Mouse (Mus musculus): ENCODE measurements around the gene Cd82. TPM values are rescaled to one million over a fixed set of nuclear protein-coding genes. Genes with fewer than 3 reads are reported as not detected.

Gene Cd82
- polyA plus RNA-seq (2014; fragmentation: Nextera tagmentation; extraction: Ambion mirVana), result 45.3 and 48.9 TPM in 2 replicates

- H3K27me3 ChIP-seq (ENCODE audit: control insufficient read depth, insufficient read depth, low read length), result no peaks in the 10 kb centered on the region
- H3K27ac ChIP-seq (ENCODE audit: low read length), result peak within 1 kb of the TSS; percentile 93
- H3K4me3 ChIP-seq (ENCODE audit: low read depth, low read length), result peak within 1 kb of the TSS; percentile 53
- H3K9me3 ChIP-seq (ENCODE audit: control insufficient read depth, low read depth, low read length), result no peaks in the 10 kb centered on the region
- peak within 1 kb of the TSS; percentile 93 for H3K4me2 ChIP-seq (replicated peaks; ENCODE audit: low read depth, low read length)
- peak within 1 kb of the TSS; percentile 56; the same call in 1 of the 2 replicates for H3K9ac ChIP-seq (replicated peaks; ENCODE audit: low read depth, low read length)
- 3% methylated on average over 20 of the region's 20 CpGs for WGBS
- H3K4me1 ChIP-seq (ENCODE audit: control insufficient read depth, insufficient read depth, low read length), result peaks cover 25% of the 10 kb centered on the region
- no peaks in the 10 kb centered on the region for H3K36me3 ChIP-seq (ENCODE audit: control insufficient read depth, insufficient read depth, low read length)
- ATAC-seq (ENCODE audit: insufficient number of reproducible peaks, insufficient read depth, low FRiP score, low read depth), result peak; percentile 92
Observed at GRCm38 (mm10) chr2:93462760-93463159, at the start of gene Cd82. Gene Cd82, minus strand, starts transcription at chr2:93463140.

GRCm38 (mm10) chr2:93512130-93512529 lies 49.2 kb upstream of the Cd82 start:
- Histone ChIP-seq H3K4me2 (replicated peaks; ENCODE audit: low read depth, low read length) (no peak overlapping the region), H3K9ac (replicated peaks; ENCODE audit: low read depth, low read length) (no peak overlapping the region), H3K27me3 (ENCODE audit: control insufficient read depth, insufficient read depth, low read length) (no peaks in the 10 kb centered on the region), H3K4me3 (ENCODE audit: low read depth, low read length) (no peak overlapping the region), H3K9me3 (ENCODE audit: control insufficient read depth, low read depth, low read length) (no peaks in the 10 kb centered on the region), H3K4me1 (ENCODE audit: control insufficient read depth, insufficient read depth, low read length) (no peaks in the 10 kb centered on the region), H3K36me3 (ENCODE audit: control insufficient read depth, insufficient read depth, low read length) (no peaks in the 10 kb centered on the region), H3K27ac (ENCODE audit: low read length) (no peak overlapping the region)
- 60% methylated on average over 7 of the region's 7 CpGs for whole genome bisulfite sequencing
- ATAC-seq (ENCODE audit: insufficient number of reproducible peaks, insufficient read depth, low FRiP score, low read depth), result no peak

GRCm38 (mm10) chr2:93510839-93511238 lies 47.9 kb upstream of the Cd82 start:
- Histone ChIP-seq H3K9me3 (ENCODE audit: control insufficient read depth, low read depth, low read length) (no peaks in the 10 kb centered on the region), H3K9ac (replicated peaks; ENCODE audit: low read depth, low read length) (no peak overlapping the region), H3K4me2 (replicated peaks; ENCODE audit: low read depth, low read length) (no peak overlapping the region), H3K4me1 (ENCODE audit: control insufficient read depth, insufficient read depth, low read length) (no peaks in the 10 kb centered on the region), H3K36me3 (ENCODE audit: control insufficient read depth, insufficient read depth, low read length) (no peaks in the 10 kb centered on the region), H3K4me3 (ENCODE audit: low read depth, low read length) (no peak overlapping the region), H3K27ac (ENCODE audit: low read length) (no peak overlapping the region), H3K27me3 (ENCODE audit: control insufficient read depth, insufficient read depth, low read length) (no peaks in the 10 kb centered on the region)
- no peak for ATAC-seq (ENCODE audit: insufficient number of reproducible peaks, insufficient read depth, low FRiP score, low read depth)
- 91% methylated on average over 1 of the region's 1 CpGs for WGBS

DNA sequence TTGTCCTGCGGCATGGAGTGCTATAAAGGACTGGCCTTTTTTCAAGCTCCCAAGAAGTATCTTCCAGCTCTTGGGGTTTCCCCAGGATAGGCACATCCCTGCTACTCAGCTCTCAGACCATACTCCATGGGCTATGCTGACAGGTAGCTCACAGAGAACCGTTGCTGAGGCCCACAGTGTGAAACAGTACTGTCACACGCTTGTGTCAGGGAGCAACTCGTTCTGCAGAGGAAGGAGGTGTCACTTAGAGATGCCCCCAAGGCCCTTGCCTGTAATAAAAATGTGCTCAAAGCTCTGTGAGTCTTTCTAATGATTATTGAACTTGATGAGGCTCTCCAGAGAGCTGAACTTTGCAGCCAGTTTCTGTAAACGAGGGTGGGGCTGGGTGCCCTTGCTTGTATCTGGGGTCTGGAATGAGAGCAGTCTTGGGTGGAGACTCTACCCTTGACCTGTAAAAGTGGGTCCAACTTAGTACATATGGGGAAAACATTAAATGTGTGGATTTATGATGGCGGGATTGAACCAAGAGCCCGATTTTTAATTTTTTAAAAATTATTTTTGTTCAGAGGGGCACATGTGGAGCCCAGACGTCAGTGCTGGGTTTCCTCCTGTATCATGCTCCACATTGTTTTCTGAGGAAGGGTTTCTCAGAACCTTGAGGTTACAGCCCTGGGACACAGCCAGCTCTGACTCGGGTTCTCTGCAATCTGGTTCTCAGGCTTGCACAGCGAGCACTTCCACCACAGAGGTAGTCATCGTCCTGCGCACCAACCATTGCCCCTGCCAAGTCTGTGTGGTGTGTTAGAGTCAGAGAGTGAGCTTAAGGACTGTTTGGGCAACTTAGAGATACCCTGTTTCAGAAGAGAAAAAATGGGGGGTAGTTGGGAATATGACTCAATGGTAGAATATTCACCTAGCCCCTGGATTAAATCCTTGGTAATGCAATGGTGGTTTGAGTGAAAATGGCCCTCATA lies 47.1 kb upstream of the Cd82 start:
- 79% methylated on average over 12 of the region's 12 CpGs for WGBS
- no peak for ATAC-seq (ENCODE audit: insufficient number of reproducible peaks, insufficient read depth, low FRiP score, low read depth)
- no peak overlapping the region for H3K9ac ChIP-seq (replicated peaks; ENCODE audit: low read depth, low read length)

DNA sequence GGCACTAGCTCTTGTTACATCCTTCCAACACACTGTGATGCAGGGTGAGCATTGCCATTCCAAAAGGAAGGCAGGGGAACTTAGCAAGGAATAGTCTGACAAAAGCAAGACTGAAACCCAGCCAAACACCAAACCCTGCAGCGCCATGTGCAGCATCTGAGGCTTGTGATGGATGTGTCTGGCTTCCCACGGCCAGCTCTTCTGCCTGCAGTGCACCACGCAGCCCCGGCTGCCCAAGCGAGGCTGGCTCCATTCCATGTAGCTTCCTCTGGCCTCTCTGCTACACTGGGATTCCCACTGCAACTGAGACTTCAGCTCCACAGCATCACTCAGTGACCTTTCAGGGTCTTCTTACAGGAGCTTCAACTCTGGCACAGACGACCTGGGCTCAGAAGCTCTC lies 42.2 kb upstream of the Cd82 start:
- H3K4me3 ChIP-seq (ENCODE audit: low read depth, low read length), result no peak overlapping the region
- no peaks in the 10 kb centered on the region for H3K9me3 ChIP-seq (ENCODE audit: control insufficient read depth, low read depth, low read length)
- H3K36me3 ChIP-seq (ENCODE audit: control insufficient read depth, insufficient read depth, low read length), result no peaks in the 10 kb centered on the region
- no peaks in the 10 kb centered on the region for H3K4me1 ChIP-seq (ENCODE audit: control insufficient read depth, insufficient read depth, low read length)
- no peak overlapping the region for H3K4me2 ChIP-seq (replicated peaks; ENCODE audit: low read depth, low read length)
- no peak overlapping the region for H3K27ac ChIP-seq (ENCODE audit: low read length)
- H3K9ac ChIP-seq (replicated peaks; ENCODE audit: low read depth, low read length), result no peak overlapping the region
- ATAC-seq (ENCODE audit: insufficient number of reproducible peaks, insufficient read depth, low FRiP score, low read depth), result no peak
- 53% methylated on average over 6 of the region's 6 CpGs for WGBS
- H3K27me3 ChIP-seq (ENCODE audit: control insufficient read depth, insufficient read depth, low read length), result no peaks in the 10 kb centered on the region

More for the DNA sequence above, 47.1 kb upstream of the Cd82 start:
- Histone ChIP-seq H3K9me3 (ENCODE audit: control insufficient read depth, low read depth, low read length) (no peaks in the 10 kb centered on the region), H3K4me2 (replicated peaks; ENCODE audit: low read depth, low read length) (no peak overlapping the region), H3K27ac (ENCODE audit: low read length) (no peak overlapping the region), H3K4me1 (ENCODE audit: control insufficient read depth, insufficient read depth, low read length) (no peaks in the 10 kb centered on the region), H3K4me3 (ENCODE audit: low read depth, low read length) (no peak overlapping the region), H3K27me3 (ENCODE audit: control insufficient read depth, insufficient read depth, low read length) (no peaks in the 10 kb centered on the region), H3K36me3 (ENCODE audit: control insufficient read depth, insufficient read depth, low read length) (no peaks in the 10 kb centered on the region)

DNA sequence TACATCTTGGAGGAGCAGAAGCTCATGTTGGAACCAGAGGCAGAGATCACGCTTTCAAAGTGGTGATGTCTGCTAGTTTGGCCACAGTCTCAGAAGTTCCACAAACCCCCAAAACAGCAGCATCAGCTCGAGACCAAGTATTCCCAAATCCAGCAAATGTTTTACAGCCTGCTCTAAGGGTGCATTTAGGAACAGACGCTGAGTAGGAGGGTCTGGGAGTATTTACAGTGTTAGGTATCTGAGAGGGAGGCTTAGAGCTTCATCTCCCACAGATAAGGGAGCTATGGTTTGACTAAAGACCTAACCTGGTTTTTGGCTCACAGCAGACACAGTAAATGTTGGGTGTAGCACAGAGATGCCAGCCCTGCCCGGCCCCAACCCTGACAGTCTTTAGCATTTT lies 40.4 kb upstream of the Cd82 start:
- H3K27me3 ChIP-seq (ENCODE audit: control insufficient read depth, insufficient read depth, low read length), result no peaks in the 10 kb centered on the region
- no peaks in the 10 kb centered on the region for H3K4me1 ChIP-seq (ENCODE audit: control insufficient read depth, insufficient read depth, low read length)
- H3K9me3 ChIP-seq (ENCODE audit: control insufficient read depth, low read depth, low read length), result no peaks in the 10 kb centered on the region
- 67% methylated on average over 4 of the region's 4 CpGs for WGBS
- no peak overlapping the region for H3K4me2 ChIP-seq (replicated peaks; ENCODE audit: low read depth, low read length)
- ATAC-seq (ENCODE audit: insufficient number of reproducible peaks, insufficient read depth, low FRiP score, low read depth), result no peak
- no peak overlapping the region for H3K4me3 ChIP-seq (ENCODE audit: low read depth, low read length)
- no peak overlapping the region for H3K9ac ChIP-seq (replicated peaks; ENCODE audit: low read depth, low read length)
- H3K36me3 ChIP-seq (ENCODE audit: control insufficient read depth, insufficient read depth, low read length), result no peaks in the 10 kb centered on the region
- H3K27ac ChIP-seq (ENCODE audit: low read length), result no peak overlapping the region

DNA sequence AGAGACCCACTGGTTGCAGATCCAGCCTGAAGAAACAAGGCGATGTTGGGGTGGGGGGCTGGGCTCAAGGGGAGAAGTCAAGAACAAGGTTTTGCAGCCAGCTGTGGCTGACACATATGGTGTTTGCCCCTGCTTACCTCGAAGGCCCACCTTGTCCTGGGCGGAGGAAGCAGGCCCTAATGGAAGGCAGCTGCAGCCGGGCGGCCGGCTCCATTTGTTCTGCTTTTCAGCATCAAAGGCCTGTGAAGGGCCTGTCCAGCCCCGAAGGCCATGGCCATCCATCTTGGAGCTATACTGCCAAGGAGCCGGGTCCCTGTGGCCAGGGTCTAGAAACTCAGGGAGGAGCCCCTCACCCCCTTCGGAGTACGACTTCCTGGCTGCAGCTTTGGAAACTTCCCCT lies 38.4 kb upstream of the Cd82 start:
- WGBS, result 45% methylated on average over 10 of the region's 10 CpGs
- no peak overlapping the region for H3K9ac ChIP-seq (replicated peaks; ENCODE audit: low read depth, low read length)

GRCm38 (mm10) chr2:93497221-93497620 lies 34.3 kb upstream of the Cd82 start:
- H3K4me2 ChIP-seq (replicated peaks; ENCODE audit: low read depth, low read length), result no peak overlapping the region
- no peaks in the 10 kb centered on the region for H3K36me3 ChIP-seq (ENCODE audit: control insufficient read depth, insufficient read depth, low read length)
- H3K4me1 ChIP-seq (ENCODE audit: control insufficient read depth, insufficient read depth, low read length), result no peaks in the 10 kb centered on the region
- H3K9ac ChIP-seq (replicated peaks; ENCODE audit: low read depth, low read length), result no peak overlapping the region
- no peaks in the 10 kb centered on the region for H3K9me3 ChIP-seq (ENCODE audit: control insufficient read depth, low read depth, low read length)
- H3K27ac ChIP-seq (ENCODE audit: low read length), result no peak overlapping the region
- no peak for ATAC-seq (ENCODE audit: insufficient number of reproducible peaks, insufficient read depth, low FRiP score, low read depth)
- no peaks in the 10 kb centered on the region for H3K27me3 ChIP-seq (ENCODE audit: control insufficient read depth, insufficient read depth, low read length)
- WGBS, result 85% methylated on average over 5 of the region's 5 CpGs
- no peak overlapping the region for H3K4me3 ChIP-seq (ENCODE audit: low read depth, low read length)

More for the DNA sequence above, 38.4 kb upstream of the Cd82 start:
- Histone ChIP-seq H3K9me3 (ENCODE audit: control insufficient read depth, low read depth, low read length) (no peaks in the 10 kb centered on the region), H3K4me1 (ENCODE audit: control insufficient read depth, insufficient read depth, low read length) (no peaks in the 10 kb centered on the region), H3K27me3 (ENCODE audit: control insufficient read depth, insufficient read depth, low read length) (no peaks in the 10 kb centered on the region), H3K4me2 (replicated peaks; ENCODE audit: low read depth, low read length) (no peak overlapping the region), H3K27ac (ENCODE audit: low read length) (no peak overlapping the region), H3K4me3 (ENCODE audit: low read depth, low read length) (no peak overlapping the region), H3K36me3 (ENCODE audit: control insufficient read depth, insufficient read depth, low read length) (no peaks in the 10 kb centered on the region)
- ATAC-seq (ENCODE audit: insufficient number of reproducible peaks, insufficient read depth, low FRiP score, low read depth), result no peak
